8 mouse cellular contexts compared by ENCODE assay signal in the genomic region with DNA sequence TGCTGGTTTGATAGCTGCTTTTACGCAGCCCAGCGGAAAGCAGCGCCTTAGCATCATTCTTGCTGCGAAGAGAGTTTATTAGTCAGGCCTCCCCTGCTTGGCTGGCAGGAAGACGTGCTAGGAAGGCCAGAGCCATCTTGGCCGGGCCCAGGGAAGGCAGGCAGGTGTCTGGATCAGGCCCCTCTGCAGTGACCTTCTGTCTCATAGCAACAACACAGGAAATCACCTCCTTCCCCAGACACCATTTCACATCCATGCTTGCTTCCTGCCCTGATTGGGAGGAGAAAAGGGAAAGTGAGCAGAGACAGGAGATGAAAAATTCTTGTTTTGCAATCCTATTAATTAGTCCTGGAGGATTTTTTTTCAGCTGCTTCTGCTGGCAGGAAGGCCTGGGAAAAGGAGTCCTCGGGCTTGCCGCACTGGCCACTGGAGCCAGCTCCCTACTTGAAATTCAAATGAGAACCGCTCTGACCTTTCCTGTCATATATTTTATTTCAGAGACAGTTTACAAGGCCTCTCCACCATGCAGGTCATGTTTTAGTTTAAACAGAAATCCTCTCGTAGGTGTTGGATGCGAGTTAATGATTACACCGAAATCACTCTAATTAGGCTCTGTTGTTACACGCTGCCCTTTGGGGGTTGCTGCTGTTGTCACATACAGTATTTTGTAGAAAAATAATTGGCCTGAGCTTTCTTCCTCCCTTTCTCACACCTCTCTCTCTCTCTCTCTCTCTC.
DNase-seq lines count a peak whose midpoint lies in the region; ATAC-seq lines count a peak whose summit lies in the region.

No protein-coding gene starts in this region.

- H3K4me2 ChIP-seq in midbrain, embryonic 15.5 days, result no peak overlapping the region

- H3K4me1 ChIP-seq in forebrain, embryonic 10.5 days, result peaks cover 30% of the 10 kb centered on the region
- peaks cover 25% of the 10 kb centered on the region for H3K4me1 ChIP-seq in midbrain, embryonic 15.5 days

- intact Hi-C loops in heart, postnatal 36 days (cut with DNase I), result no loop called here

- WGBS in forebrain, embryonic 10.5 days, result 71% methylated on average over 13 of the region's 13 CpGs
- WGBS in midbrain, embryonic 15.5 days, result 26% methylated on average over 13 of the region's 13 CpGs

- H3K27me3 ChIP-seq in forebrain, embryonic 10.5 days (ENCODE audit: poor library complexity, severe bottlenecking), result peaks cover 5% of the 10 kb centered on the region; the same call in 1 of the 2 replicates
- 0 out of 2 replicates have a peak, but pooled peaks cover 3% of the 10 kb centered on the region for H3K27me3 ChIP-seq in midbrain, embryonic 15.5 days (replicated peaks)

- peak; percentile 87 for DNase-seq in heart, adult 11 months
- DNase-seq in heart, postnatal 36 days, result no peak
- peak; percentile 46 for DNase-seq in adrenal gland, postnatal 14 days
- peak; percentile 20 for DNase-seq in forebrain, embryonic 10.5 days (ENCODE audit: extremely low spot score, low spot score)
- DNase-seq in kidney, adult 18-20 months, result peak; percentile 18
- no peak for DNase-seq in T-cell, adult 2 months (ENCODE audit: low spot score)
- no peak for DNase-seq in thymus, postnatal 25 days

- H3K4me3 ChIP-seq in forebrain, embryonic 10.5 days, result no peak overlapping the region
- no peak overlapping the region for H3K4me3 ChIP-seq in midbrain, embryonic 15.5 days

- no peaks in the 10 kb centered on the region for H3K9me3 ChIP-seq in forebrain, embryonic 10.5 days
- no peaks in the 10 kb centered on the region for H3K9me3 ChIP-seq in midbrain, embryonic 15.5 days

- peak; percentile 70 for ATAC-seq in midbrain, embryonic 15.5 days (replicated peaks)

- peak overlapping the region; percentile 77 for H3K27ac ChIP-seq in forebrain, embryonic 10.5 days
- peak overlapping the region; percentile 75 for H3K27ac ChIP-seq in midbrain, embryonic 15.5 days

- no peaks in the 10 kb centered on the region for H3K36me3 ChIP-seq in forebrain, embryonic 10.5 days (replicated peaks)
- no peaks in the 10 kb centered on the region for H3K36me3 ChIP-seq in midbrain, embryonic 15.5 days (replicated peaks)

- H3K9ac ChIP-seq in midbrain, embryonic 15.5 days, result no peak overlapping the region

Comparison
In these comparisons a context has a peak if more than half of its experiments do, and no peak if none do; other contexts are left out.
1. DNase-seq: peak in heart, adult 11 months (single experiment), adrenal gland, postnatal 14 days (single experiment), forebrain, embryonic 10.5 days (single experiment) and kidney, adult 18-20 months (single experiment); none in heart, postnatal 36 days (0 of 2), T-cell, adult 2 months (single experiment) and thymus, postnatal 25 days (single experiment).